Mouse (Mus musculus) testis, adult 2 months (tissue): ENCODE data around the gene Dpp6.

Experiments
- CTCF ChIP-seq: fragments of 200-500 bp; IDR thresholded peaks from 2 replicates; pipeline ENCODE4 v1.5.1; 2012; ENCODE audit warnings: low read depth, mild to moderate bottlenecking, inconsistent platforms, low read length, moderate library complexity; ENCODE audit not compliant: control insufficient read depth, insufficient read depth, insufficient replicate concordance
- POLR2A ChIP-seq: fragments of 200-500 bp; IDR thresholded peaks from 2 replicates; pipeline ENCODE4 v1.6.1; 2012; ENCODE audit warnings: low read depth, mild to moderate bottlenecking, inconsistent platforms, low read length, moderate library complexity; ENCODE audit not compliant: control insufficient read depth

GRCm38 (mm10) chr5:27122479-27122878, 305.5 kb downstream of the Dpp6 start:
- TF ChIP-seq POLR2A (no peak), CTCF (no peak)
